Mouse (Mus musculus): ENCODE measurements around the gene Sirt6. TPM values are rescaled to one million over a fixed set of nuclear protein-coding genes. Genes with fewer than 3 reads are reported as not detected.
A peak's percentile ranks its signal among the peaks of the same experiment; 100 is the strongest.
"Not testable (repeated sequence)": the region's sequence is repeated elsewhere in the genome, so short reads cannot be mapped to it uniquely, and the experiment has no call there.

Sirt6 gene
- 10 to 100 TPM; 24.7 to 95.8 (median 67.9) TPM for total RNA-seq (2018; cell fraction: chromatin; rRNA removed)
- 10 to 100 TPM in 19 of 26 experiments, 1 to 10 TPM in 7; 5.3 to 23.0 (median 14.7) TPM for total RNA-seq (2018; cell fraction: cytosol; rRNA removed)
- total RNA-seq (2018; cell fraction: nucleus; rRNA removed), result 10 to 100 TPM; 15.7 to 72.4 (median 41.0) TPM
- polyA plus RNA-seq (2018), result 7.3 to 9.1 TPM (median 8.1 TPM) in 3 replicates

GRCm38 (mm10) chr10:81626994-81627835 is at the start of gene Sirt6:
Gene Sirt6 (minus strand): TSS chr10:81627797.
- WGBS (ENCODE audit: missing documents), result 5% methylated on average over 40 of the region's 40 CpGs
- Histone ChIP-seq H3K4me3 (ENCODE audit: inconsistent target) (peak within 1 kb of the TSS; percentile 81), H3K79me2 (ENCODE audit: inconsistent target) (peaks cover 8% of the 10 kb centered on the region; the same call in 1 of the 2 replicates), H3K27ac (peak within 1 kb of the TSS; percentile 93), H3K36me3 (ENCODE audit: inconsistent target) (no peaks in the 10 kb centered on the region; the same call in 1 of the 2 replicates)

GRCm38 (mm10) chr10:81656174-81656573 is 28.6 kb upstream of the Sirt6 start:
- WGBS (ENCODE audit: missing documents), result 100% methylated on average over 2 of the region's 2 CpGs
- H3K79me2 ChIP-seq (ENCODE audit: inconsistent target), result peaks cover 65% of the 10 kb centered on the region
- H3K4me3 ChIP-seq (ENCODE audit: inconsistent target), result no peak overlapping the region
- no peaks in the 10 kb centered on the region; the same call in 1 of the 2 replicates for H3K36me3 ChIP-seq (ENCODE audit: inconsistent target)
- no peak overlapping the region for H3K27ac ChIP-seq

GRCm38 (mm10) chr10:81655178-81655577 is 27.6 kb upstream of the Sirt6 start:
- Histone ChIP-seq H3K27ac (no peak overlapping the region), H3K79me2 (ENCODE audit: inconsistent target) (peaks cover 73% of the 10 kb centered on the region), H3K4me3 (ENCODE audit: inconsistent target) (no peak overlapping the region), H3K36me3 (ENCODE audit: inconsistent target) (no peaks in the 10 kb centered on the region; the same call in 1 of the 2 replicates)
- WGBS (ENCODE audit: missing documents), result 97% methylated on average over 10 of the region's 10 CpGs

- 1% methylated on average over 22 of the region's 52 CpGs for WGBS (ENCODE audit: missing documents)
- Histone ChIP-seq H3K79me2 (ENCODE audit: inconsistent target) (peaks cover 48% of the 10 kb centered on the region), H3K4me3 (ENCODE audit: inconsistent target) (peak within 1 kb of the TSS; percentile 39)
- not testable (repeated sequence) for H3K36me3 ChIP-seq (ENCODE audit: inconsistent target); H3K27ac ChIP-seq
Observed at GRCm38 (mm10) chr10:81648803-81649775, 21.5 kb upstream of the Sirt6 start, which contains the start of gene Gm10778. Gene Gm10778 (plus strand): TSS chr10:81649059.

- 93% methylated on average over 7 of the region's 7 CpGs for WGBS (ENCODE audit: missing documents)
- Histone ChIP-seq H3K27ac (no peak overlapping the region), H3K36me3 (ENCODE audit: inconsistent target) (no peaks in the 10 kb centered on the region), H3K79me2 (ENCODE audit: inconsistent target) (peaks cover 18% of the 10 kb centered on the region), H3K4me3 (ENCODE audit: inconsistent target) (no peak overlapping the region)
Observed at GRCm38 (mm10) chr10:81646015-81646555, 18.5 kb upstream of the Sirt6 start.

DNA sequence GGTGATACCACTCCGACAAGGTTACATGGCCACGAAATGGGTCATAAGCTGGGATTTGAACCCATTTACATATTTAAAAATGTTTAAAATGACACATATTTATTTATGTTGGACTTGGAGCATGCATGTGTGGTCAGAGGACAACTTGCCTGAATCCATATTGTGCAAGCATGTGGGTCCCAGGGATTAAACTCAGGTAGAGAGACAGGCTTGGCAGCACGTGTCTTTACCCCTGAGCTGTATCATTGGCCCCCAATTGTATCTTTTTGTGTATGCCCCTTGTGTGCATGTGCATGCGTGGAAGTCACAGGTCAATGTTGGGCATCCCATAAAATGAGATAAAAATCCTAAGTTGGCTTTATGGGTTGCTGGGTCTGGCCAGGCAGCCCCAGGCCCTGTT is 17.8 kb upstream of the Sirt6 start:
- Histone ChIP-seq H3K79me2 (ENCODE audit: inconsistent target) (peaks cover 11% of the 10 kb centered on the region), H3K4me3 (ENCODE audit: inconsistent target) (no peak overlapping the region), H3K27ac (no peak overlapping the region), H3K36me3 (ENCODE audit: inconsistent target) (no peaks in the 10 kb centered on the region)
- 98% methylated on average over 4 of the region's 4 CpGs for WGBS (ENCODE audit: missing documents)

DNA sequence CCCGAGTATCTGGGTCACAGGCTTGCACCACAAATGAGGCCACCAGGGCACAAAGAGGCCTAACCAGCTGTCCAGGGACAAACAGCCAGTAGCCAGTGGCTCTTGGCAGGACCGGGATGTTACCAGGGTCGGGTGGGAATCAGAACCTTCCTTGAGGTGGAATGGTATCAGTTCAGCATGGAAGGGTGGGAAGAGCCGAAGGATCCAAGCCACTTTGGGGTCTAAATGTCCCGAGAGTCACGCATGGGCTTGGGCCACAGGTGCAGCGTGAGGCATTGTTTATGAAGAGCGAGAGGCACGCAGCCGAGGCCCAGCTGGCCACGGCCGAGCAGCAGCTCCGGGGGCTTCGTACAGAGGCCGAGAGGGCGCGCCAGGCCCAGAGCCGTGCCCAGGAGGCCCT is 17.1 kb upstream of the Sirt6 start:
- Histone ChIP-seq H3K4me3 (ENCODE audit: inconsistent target) (no peak overlapping the region), H3K36me3 (ENCODE audit: inconsistent target) (no peaks in the 10 kb centered on the region)
- WGBS (ENCODE audit: missing documents), result 96% methylated on average over 18 of the region's 18 CpGs

GRCm38 (mm10) chr10:81644162-81644561 is 16.6 kb upstream of the Sirt6 start:
- 63% methylated on average over 2 of the region's 2 CpGs for WGBS (ENCODE audit: missing documents)
- no peaks in the 10 kb centered on the region for H3K79me2 ChIP-seq (ENCODE audit: inconsistent target)
- H3K27ac ChIP-seq, result peak overlapping the region; percentile 43
- no peaks in the 10 kb centered on the region for H3K36me3 ChIP-seq (ENCODE audit: inconsistent target)
- peak overlapping the region; percentile 48 for H3K4me3 ChIP-seq (ENCODE audit: inconsistent target)

More for the DNA sequence above, 17.1 kb upstream of the Sirt6 start:
- Histone ChIP-seq H3K79me2 (ENCODE audit: inconsistent target) (peaks cover 4% of the 10 kb centered on the region; the same call in 1 of the 2 replicates), H3K27ac (no peak overlapping the region)

GRCm38 (mm10) chr10:81643449-81644055 is 16.0 kb upstream of the Sirt6 start:
- Histone ChIP-seq H3K36me3 (ENCODE audit: inconsistent target) (no peaks in the 10 kb centered on the region), H3K79me2 (ENCODE audit: inconsistent target) (no peaks in the 10 kb centered on the region), H3K27ac (peak overlapping the region; percentile 43), H3K4me3 (ENCODE audit: inconsistent target) (peak overlapping the region; percentile 62)
- WGBS (ENCODE audit: missing documents), result under 1% methylated on average over 64 of the region's 75 CpGs

DNA sequence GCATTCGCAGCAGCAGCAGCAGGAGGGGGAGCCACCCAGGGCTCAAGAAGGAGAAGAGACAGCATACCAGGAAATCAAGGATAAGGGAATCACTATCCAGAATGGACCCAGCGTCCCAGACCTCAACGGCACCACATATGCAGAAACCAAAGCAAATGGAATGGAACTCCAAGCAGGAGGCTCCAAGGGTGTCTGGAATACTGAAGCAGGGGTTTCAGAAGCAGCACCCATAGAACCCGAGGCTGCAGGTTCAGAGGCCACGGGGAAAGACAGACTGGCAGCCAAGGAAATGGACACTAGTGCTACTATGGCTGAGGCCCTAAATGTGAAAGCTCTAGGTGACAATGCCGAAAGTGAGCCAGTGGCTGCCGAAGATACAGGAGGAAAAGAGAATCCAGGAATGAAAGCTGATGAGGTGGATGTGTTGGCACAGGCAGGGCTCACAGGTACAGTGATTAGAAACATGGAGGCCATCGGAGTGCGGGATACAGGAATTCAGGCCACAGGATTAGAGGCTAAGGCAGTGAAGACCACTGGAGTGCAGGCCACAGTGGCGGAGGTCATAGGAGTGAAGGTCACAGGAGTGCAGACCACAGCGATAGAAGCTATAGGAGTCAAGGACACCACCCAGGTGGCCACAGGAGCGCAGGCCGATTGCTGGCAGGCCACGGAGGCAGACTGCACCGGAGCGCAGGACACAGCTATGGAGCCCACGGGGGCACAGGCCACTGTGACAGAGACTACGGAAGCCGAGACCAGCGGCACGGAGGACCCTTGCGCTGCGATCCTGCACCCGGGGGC is 15.3 kb upstream of the Sirt6 start:
- WGBS (ENCODE audit: missing documents), result 26% methylated on average over 19 of the region's 24 CpGs
- Histone ChIP-seq H3K79me2 (ENCODE audit: inconsistent target) (no peaks in the 10 kb centered on the region), H3K36me3 (ENCODE audit: inconsistent target) (no peaks in the 10 kb centered on the region), H3K27ac (peak overlapping the region; percentile 58), H3K4me3 (ENCODE audit: inconsistent target) (peak overlapping the region; percentile 62)

GRCm38 (mm10) chr10:81641978-81642647 is 14.5 kb upstream of the Sirt6 start:
- WGBS (ENCODE audit: missing documents), result 89% methylated on average over 8 of the region's 8 CpGs
- no peaks in the 10 kb centered on the region for H3K36me3 ChIP-seq (ENCODE audit: inconsistent target)
- no peak overlapping the region; the same call in 1 of the 2 replicates for H3K4me3 ChIP-seq (ENCODE audit: inconsistent target)
- no peak overlapping the region for H3K27ac ChIP-seq
- H3K79me2 ChIP-seq (ENCODE audit: inconsistent target), result no peaks in the 10 kb centered on the region

DNA sequence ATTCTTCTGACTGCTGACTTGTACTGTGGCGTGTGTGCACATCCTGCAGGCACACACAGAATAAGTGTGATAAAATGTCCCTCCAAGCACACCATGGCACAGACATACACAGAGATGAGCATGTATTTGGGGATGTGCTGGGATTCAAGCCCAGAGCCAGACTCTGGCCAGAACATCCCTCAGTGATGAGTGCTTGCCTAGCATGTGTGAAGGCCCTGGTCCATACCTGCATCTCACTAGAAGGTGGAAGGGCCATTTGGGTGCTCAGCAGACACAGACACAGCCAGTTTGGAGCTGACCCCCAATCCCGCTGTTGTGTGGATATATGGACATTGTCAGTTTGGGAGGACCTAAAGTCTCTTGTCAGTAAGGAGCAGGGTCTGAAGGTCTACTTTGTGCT is 14.0 kb upstream of the Sirt6 start:
- WGBS (ENCODE audit: missing documents), result 96% methylated on average over 2 of the region's 2 CpGs
- no peaks in the 10 kb centered on the region for H3K36me3 ChIP-seq (ENCODE audit: inconsistent target)
- H3K4me3 ChIP-seq (ENCODE audit: inconsistent target), result no peak overlapping the region
- no peak overlapping the region for H3K27ac ChIP-seq
- no peaks in the 10 kb centered on the region for H3K79me2 ChIP-seq (ENCODE audit: inconsistent target)

GRCm38 (mm10) chr10:81640825-81641224 is 13.2 kb upstream of the Sirt6 start:
- not testable (repeated sequence) for H3K36me3 ChIP-seq (ENCODE audit: inconsistent target); H3K79me2 ChIP-seq (ENCODE audit: inconsistent target); H3K4me3 ChIP-seq (ENCODE audit: inconsistent target); H3K27ac ChIP-seq
- 92% methylated on average over 3 of the region's 4 CpGs for WGBS (ENCODE audit: missing documents)

All from macrophage (primary cell).